Mouse (Mus musculus): ENCODE measurements around the gene D10Wsu102e. TPM values are rescaled to one million over a fixed set of nuclear protein-coding genes. Genes with fewer than 3 reads are reported as not detected.
"Not testable (repeated sequence)": the region's sequence is repeated elsewhere in the genome, so short reads cannot be mapped to it uniquely, and the experiment has no call there.

Gene D10Wsu102e
- total and polyA plus RNA-seq, 3 experiments = 0.14 to 0.57 (median 0.45) TPM

DNA sequence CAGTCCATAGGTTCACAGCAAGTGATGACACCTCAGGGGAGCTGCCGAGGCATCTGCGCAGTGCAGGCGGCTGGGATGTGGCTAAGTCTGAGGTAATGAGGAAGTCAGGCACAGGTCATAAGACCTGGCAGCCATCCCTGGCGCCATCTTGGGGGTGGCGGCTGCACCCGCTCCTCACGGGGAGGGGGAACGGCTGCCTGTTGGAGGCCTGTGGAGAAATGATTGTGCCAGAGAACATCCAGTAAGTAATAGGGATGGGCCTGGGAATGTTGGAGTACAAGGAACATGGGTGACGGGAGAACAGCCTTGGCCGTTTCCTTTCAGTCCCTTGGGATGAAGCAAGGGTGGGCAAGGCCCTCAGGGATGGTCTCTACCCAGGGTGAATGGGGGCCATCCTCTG is 47.1 kb downstream of the D10Wsu102e start:
- DNase-seq = no peak
- H3K36me3 ChIP-seq (ENCODE audit: control insufficient read depth, insufficient read depth, low read length) = no peaks in the 10 kb centered on the region
- no peaks in the 10 kb centered on the region; the same call in 1 of the 2 replicates for H3K27me3 ChIP-seq (ENCODE audit: control insufficient read depth, insufficient read depth, low read length)
- 92% methylated on average over 10 of the region's 10 CpGs for WGBS
- H3K27ac ChIP-seq = no peak overlapping the region
- no peak overlapping the region for H3K9ac ChIP-seq (ENCODE audit: low read depth, low read length)
- intact Hi-C loops (cut with DNase I) = no loop called here
- H3K4me3 ChIP-seq = no peak overlapping the region
- no peaks in the 10 kb centered on the region for H3K79me2 ChIP-seq (replicated peaks; ENCODE audit: control insufficient read depth, insufficient read depth, low read length)
- H3K4me1 ChIP-seq (ENCODE audit: control insufficient read depth, insufficient read depth, low read length) = no peaks in the 10 kb centered on the region
- TF ChIP-seq POLR2A (IDR thresholded peaks at IDR 0.05; ENCODE audit: insufficient read depth, low read depth, low read length) = no peak
- TF ChIP-seq EP300 (IDR thresholded peaks at IDR 0.05; ENCODE audit: insufficient read depth, low read depth, low read length) = no peak
- no peak for TF ChIP-seq CTCF (IDR thresholded peaks at IDR 0.05)

DNA sequence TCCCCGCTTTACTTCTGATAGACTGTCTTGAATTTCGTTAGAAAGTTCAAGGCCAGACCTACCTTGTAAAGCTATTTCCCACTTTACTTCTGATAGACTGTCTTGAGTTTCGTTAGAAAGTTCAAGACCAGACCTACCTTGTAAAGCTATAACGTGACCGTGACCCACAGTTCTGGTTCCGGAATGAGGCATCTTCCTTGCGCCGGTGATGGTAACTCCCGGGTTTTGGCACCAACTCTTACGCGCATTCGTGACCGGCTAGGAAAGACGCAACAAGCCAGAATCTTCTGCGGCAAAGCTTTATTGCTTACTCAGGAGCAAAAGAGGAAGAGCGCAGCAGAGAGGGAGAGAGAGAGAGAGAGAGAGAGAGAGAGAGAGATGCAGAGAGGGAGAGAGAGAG is 58.4 kb downstream of the D10Wsu102e start:
- H3K36me3 ChIP-seq (ENCODE audit: control insufficient read depth, insufficient read depth, low read length); intact Hi-C loops (cut with DNase I); H3K4me1 ChIP-seq (ENCODE audit: control insufficient read depth, insufficient read depth, low read length); H3K4me3 ChIP-seq; H3K9ac ChIP-seq (ENCODE audit: low read depth, low read length); H3K27me3 ChIP-seq (ENCODE audit: control insufficient read depth, insufficient read depth, low read length); DNase-seq; H3K27ac ChIP-seq; H3K79me2 ChIP-seq (replicated peaks; ENCODE audit: control insufficient read depth, insufficient read depth, low read length): not testable (repeated sequence)
- 96% methylated on average over 16 of the region's 16 CpGs for WGBS

DNA sequence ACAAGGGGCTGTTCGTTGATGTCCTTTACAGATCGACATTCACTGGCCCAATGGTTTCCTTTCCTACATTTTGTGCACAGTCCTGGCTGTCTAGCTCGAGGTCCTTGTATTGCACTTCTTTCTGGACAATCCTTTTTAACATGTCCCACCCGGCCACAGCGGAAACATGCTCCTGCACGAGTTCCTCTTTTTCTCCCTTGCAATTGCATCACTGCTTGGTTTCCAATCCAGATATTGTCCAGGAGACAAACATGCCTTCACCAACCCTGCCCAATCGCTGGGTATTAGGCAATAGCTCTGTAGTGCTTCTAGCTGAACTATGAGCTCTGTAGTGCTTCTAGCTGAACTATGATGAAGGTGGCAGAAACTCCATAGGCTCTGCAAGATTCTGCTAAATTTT is 88.6 kb downstream of the D10Wsu102e start:
- Histone ChIP-seq H3K27me3 (ENCODE audit: control insufficient read depth, insufficient read depth, low read length) (no peaks in the 10 kb centered on the region), H3K27ac (no peak overlapping the region), H3K4me3 (no peak overlapping the region), H3K79me2 (replicated peaks; ENCODE audit: control insufficient read depth, insufficient read depth, low read length) (no peaks in the 10 kb centered on the region), H3K36me3 (ENCODE audit: control insufficient read depth, insufficient read depth, low read length) (no peaks in the 10 kb centered on the region), H3K9ac (ENCODE audit: low read depth, low read length) (no peak overlapping the region), H3K4me1 (ENCODE audit: control insufficient read depth, insufficient read depth, low read length) (no peaks in the 10 kb centered on the region)
- WGBS = 83% methylated on average over 7 of the region's 7 CpGs
- no peak for DNase-seq
- intact Hi-C loops (cut with DNase I) = no loop called here
- TF ChIP-seq CTCF (IDR thresholded peaks at IDR 0.05) (no peak), POLR2A (IDR thresholded peaks at IDR 0.05; ENCODE audit: insufficient read depth, low read depth, low read length) (no peak), EP300 (IDR thresholded peaks at IDR 0.05; ENCODE audit: insufficient read depth, low read depth, low read length) (no peak)

DNA sequence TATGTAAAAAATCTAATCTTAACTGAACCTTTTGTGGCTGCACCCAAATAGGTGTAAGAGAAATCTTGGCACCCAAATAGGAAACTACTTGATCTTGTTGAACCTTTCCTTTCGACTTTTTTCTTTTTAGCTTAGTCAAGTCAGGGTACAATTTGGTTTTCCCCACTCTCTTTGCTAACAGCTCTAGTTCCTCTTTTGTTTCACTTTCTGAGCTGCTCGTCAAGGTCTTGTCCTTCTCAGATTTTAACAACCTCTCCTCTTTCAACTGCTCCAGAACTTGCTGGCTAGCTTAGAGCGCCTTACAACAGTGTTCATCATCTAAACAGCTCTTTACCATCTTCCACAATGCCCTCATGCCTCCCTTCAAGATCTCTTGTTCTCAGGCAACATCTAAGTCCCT is 97.5 kb downstream of the D10Wsu102e start:
- WGBS = 91% methylated on average over 3 of the region's 3 CpGs
- Histone ChIP-seq H3K4me1 (ENCODE audit: control insufficient read depth, insufficient read depth, low read length) (no peaks in the 10 kb centered on the region), H3K79me2 (replicated peaks; ENCODE audit: control insufficient read depth, insufficient read depth, low read length) (no peaks in the 10 kb centered on the region), H3K4me3 (no peak overlapping the region), H3K27ac (no peak overlapping the region), H3K27me3 (ENCODE audit: control insufficient read depth, insufficient read depth, low read length) (no peaks in the 10 kb centered on the region), H3K36me3 (ENCODE audit: control insufficient read depth, insufficient read depth, low read length) (no peaks in the 10 kb centered on the region), H3K9ac (ENCODE audit: low read depth, low read length) (no peak overlapping the region)
- no peak for DNase-seq
- intact Hi-C loops (cut with DNase I) = no loop called here
- no peak for TF ChIP-seq EP300 (IDR thresholded peaks at IDR 0.05; ENCODE audit: insufficient read depth, low read depth, low read length)
- TF ChIP-seq CTCF (IDR thresholded peaks at IDR 0.05) = no peak
- TF ChIP-seq POLR2A (IDR thresholded peaks at IDR 0.05; ENCODE audit: insufficient read depth, low read depth, low read length) = no peak

DNA sequence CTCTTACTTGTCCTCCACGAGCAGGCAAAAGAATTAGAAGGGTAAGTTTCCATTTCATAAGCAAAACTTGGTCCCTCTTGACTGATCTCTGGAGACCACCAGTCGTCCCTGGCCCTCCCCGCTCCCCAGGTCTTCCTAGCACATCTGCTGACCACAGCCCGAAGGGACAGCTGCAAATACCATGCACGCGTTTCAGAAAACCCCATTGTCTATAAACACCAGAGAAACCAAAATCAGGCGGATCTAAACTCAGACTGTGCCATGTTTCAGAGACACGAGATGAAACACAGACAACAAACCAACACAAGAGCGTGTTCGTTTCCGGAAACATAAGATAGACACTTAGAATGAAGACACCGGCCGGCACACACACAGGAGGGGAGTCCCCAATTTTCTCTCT is 115.2 kb downstream of the D10Wsu102e start:
- H3K9ac ChIP-seq (ENCODE audit: low read depth, low read length) = no peak overlapping the region
- intact Hi-C loops (cut with DNase I) = no loop called here
- WGBS = 92% methylated on average over 13 of the region's 13 CpGs

DNA sequence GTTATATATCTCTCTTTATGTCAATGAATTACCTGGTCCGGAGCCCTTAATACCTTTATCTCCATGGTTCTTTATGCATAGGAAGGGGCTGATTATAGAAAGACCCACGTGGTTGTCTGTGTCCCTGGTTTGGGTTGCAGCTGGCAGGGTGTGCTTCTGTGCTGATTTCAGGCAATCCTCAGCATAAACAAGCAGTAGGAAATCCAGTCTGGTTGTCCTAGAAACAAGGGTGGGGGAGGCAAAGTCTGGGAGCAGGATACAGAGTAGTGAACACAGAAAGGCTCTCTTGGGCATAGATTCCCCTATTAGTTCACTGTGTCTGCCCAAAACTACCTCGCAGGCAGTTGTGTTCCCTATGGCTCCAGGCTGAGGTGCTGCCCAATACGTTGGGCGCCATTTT is 117.3 kb downstream of the D10Wsu102e start:
- TF ChIP-seq POLR2A (IDR thresholded peaks at IDR 0.05; ENCODE audit: insufficient read depth, low read depth, low read length) (no peak), CTCF (IDR thresholded peaks at IDR 0.05) (no peak), EP300 (IDR thresholded peaks at IDR 0.05; ENCODE audit: insufficient read depth, low read depth, low read length) (no peak)
- H3K27me3 ChIP-seq (ENCODE audit: control insufficient read depth, insufficient read depth, low read length) = no peaks in the 10 kb centered on the region
- intact Hi-C loops (cut with DNase I) = no loop called here
- H3K4me1 ChIP-seq (ENCODE audit: control insufficient read depth, insufficient read depth, low read length) = no peaks in the 10 kb centered on the region
- WGBS = 85% methylated on average over 5 of the region's 5 CpGs
- no peak overlapping the region for H3K27ac ChIP-seq
- H3K36me3 ChIP-seq (ENCODE audit: control insufficient read depth, insufficient read depth, low read length) = no peaks in the 10 kb centered on the region
- no peak for DNase-seq
- H3K4me3 ChIP-seq = no peak overlapping the region
- H3K79me2 ChIP-seq (replicated peaks; ENCODE audit: control insufficient read depth, insufficient read depth, low read length) = no peaks in the 10 kb centered on the region
- no peak overlapping the region for H3K9ac ChIP-seq (ENCODE audit: low read depth, low read length)

More for the DNA sequence above, 115.2 kb downstream of the D10Wsu102e start:
- H3K4me3 ChIP-seq = no peak overlapping the region
- no peaks in the 10 kb centered on the region for H3K4me1 ChIP-seq (ENCODE audit: control insufficient read depth, insufficient read depth, low read length)
- no peak for TF ChIP-seq POLR2A (IDR thresholded peaks at IDR 0.05; ENCODE audit: insufficient read depth, low read depth, low read length)
- TF ChIP-seq EP300 (IDR thresholded peaks at IDR 0.05; ENCODE audit: insufficient read depth, low read depth, low read length) = no peak
- TF ChIP-seq CTCF (IDR thresholded peaks at IDR 0.05) = no peak
- H3K36me3 ChIP-seq (ENCODE audit: control insufficient read depth, insufficient read depth, low read length) = no peaks in the 10 kb centered on the region
- no peak overlapping the region for H3K27ac ChIP-seq
- no peaks in the 10 kb centered on the region for H3K79me2 ChIP-seq (replicated peaks; ENCODE audit: control insufficient read depth, insufficient read depth, low read length)
- DNase-seq = no peak
- H3K27me3 ChIP-seq (ENCODE audit: control insufficient read depth, insufficient read depth, low read length) = no peaks in the 10 kb centered on the region
